Mouse (Mus musculus): ENCODE results near the gene Foxf1. TPM values are rescaled to one million over a fixed set of nuclear protein-coding genes. Genes with fewer than 3 reads are reported as not detected.
A peak's percentile ranks its signal among the peaks of the same experiment; 100 is the strongest.

Foxf1 gene
- polyA plus RNA-seq, 1 experiment from 2014 or later = 0.97 TPM

DNA sequence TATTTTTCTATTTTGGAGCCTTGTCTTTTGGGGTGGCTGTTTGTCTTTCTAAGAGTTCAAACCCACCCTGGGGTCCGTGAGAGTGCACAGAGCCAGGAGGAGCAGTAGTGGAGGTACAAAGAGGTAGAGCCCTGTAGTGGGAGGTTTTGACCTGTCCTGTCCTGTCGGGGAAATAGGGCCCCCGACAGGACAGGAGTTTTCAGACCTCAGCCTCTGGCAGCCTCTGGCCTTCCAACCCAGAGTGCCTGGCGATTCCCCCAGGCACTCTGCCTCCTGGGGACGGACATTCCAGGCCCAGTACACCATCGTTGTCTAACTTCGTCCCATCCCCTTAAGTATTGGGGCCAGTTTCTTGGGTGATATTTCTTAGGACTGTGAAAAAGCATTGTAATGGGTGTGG, 38.2 kb downstream of the Foxf1 start:
- H3K9me3 ChIP-seq (ENCODE audit: control insufficient read depth, low read length) = no peaks in the 10 kb centered on the region
- ATAC-seq (ENCODE audit: low FRiP score, low TSS enrichment) = no peak
- H3K4me3 ChIP-seq (replicated peaks; ENCODE audit: low read depth, low read length) = no peak overlapping the region
- no peak overlapping the region for H3K9ac ChIP-seq (replicated peaks; ENCODE audit: low read length)
- 1% methylated on average over 7 of the region's 7 CpGs for WGBS
- no peaks in the 10 kb centered on the region for H3K36me3 ChIP-seq (ENCODE audit: control insufficient read depth, insufficient read depth, low read length)
- no peaks in the 10 kb centered on the region for H3K4me1 ChIP-seq (ENCODE audit: control insufficient read depth, insufficient read depth, low read length)
- no peak overlapping the region for H3K27ac ChIP-seq (replicated peaks; ENCODE audit: low read depth, low read length)
- H3K27me3 ChIP-seq (ENCODE audit: control insufficient read depth, insufficient read depth, low read length) = peaks cover 98% of the 10 kb centered on the region
- H3K4me2 ChIP-seq (ENCODE audit: low read length) = no peak overlapping the region
- DNase-seq = no peak

DNA sequence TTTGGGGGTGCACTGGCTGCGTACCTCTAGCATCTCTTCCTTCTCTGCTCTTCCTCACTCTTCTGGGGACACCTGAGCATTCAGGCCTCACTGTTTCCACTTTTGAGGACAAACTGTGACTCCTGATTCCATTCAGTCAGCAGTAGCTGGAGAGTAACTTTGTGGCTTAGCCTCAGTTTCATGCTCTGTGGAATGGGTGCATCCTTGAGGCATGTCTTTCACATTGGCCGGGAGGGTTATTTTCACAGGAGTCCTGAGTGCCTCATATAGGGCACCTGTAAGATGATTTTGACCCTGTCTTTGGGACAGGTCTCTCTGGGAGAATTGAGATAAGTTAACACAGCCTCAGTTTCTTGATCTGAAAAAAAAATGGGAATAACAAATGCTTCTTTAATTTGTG, 38.9 kb downstream of the Foxf1 start:
- Histone ChIP-seq H3K4me3 (replicated peaks; ENCODE audit: low read depth, low read length) (no peak overlapping the region), H3K9me3 (ENCODE audit: control insufficient read depth, low read length) (no peaks in the 10 kb centered on the region), H3K9ac (replicated peaks; ENCODE audit: low read length) (no peak overlapping the region), H3K36me3 (ENCODE audit: control insufficient read depth, insufficient read depth, low read length) (no peaks in the 10 kb centered on the region), H3K27me3 (ENCODE audit: control insufficient read depth, insufficient read depth, low read length) (peaks cover 98% of the 10 kb centered on the region), H3K4me1 (ENCODE audit: control insufficient read depth, insufficient read depth, low read length) (no peaks in the 10 kb centered on the region; the same call in 1 of the 2 replicates), H3K27ac (replicated peaks; ENCODE audit: low read depth, low read length) (no peak overlapping the region), H3K4me2 (ENCODE audit: low read length) (no peak overlapping the region)
- ATAC-seq (ENCODE audit: low FRiP score, low TSS enrichment) (no peak), DNase-seq (no peak)
- 16% methylated on average over 2 of the region's 2 CpGs for WGBS

DNA sequence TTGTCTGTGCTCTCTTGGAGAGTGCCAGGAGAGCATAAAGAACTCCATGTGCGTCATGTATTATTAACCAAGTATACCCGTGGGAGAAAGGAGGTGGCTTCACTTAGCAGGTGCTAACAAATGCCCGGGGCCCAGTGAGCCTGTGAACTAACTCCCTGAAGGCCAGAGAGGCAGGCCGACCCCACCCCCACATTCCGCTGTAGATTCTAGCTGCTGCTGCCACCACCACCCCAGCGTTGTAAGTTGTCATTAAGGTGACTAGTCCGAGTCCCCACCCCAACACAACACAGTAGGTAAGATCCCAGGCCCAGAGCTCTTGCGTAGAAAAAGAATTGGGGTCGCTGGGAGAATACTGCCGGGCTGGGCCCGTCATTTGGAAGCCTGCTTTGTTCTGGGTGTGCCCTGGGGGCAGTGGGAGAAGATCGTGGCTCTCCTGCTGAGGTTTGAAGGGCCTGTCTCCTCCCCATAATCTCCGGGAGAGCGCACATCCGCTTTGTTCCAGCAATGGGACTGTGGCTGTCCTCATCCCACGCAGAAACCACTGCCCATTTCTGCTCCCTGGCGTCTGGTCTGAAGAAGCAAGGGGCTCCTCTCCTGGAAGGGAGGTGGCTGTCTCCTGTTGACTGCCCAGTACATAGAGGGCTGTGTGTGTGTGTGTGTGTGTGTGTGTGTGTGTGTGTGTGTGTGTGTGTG, 40.5 kb downstream of the Foxf1 start:
- 2% methylated on average over 17 of the region's 17 CpGs for WGBS
- DNase-seq (no peak), ATAC-seq (ENCODE audit: low FRiP score, low TSS enrichment) (no peak)
- peaks cover 4% of the 10 kb centered on the region; the same call in 1 of the 2 replicates for H3K4me1 ChIP-seq (ENCODE audit: control insufficient read depth, insufficient read depth, low read length)
- H3K9me3 ChIP-seq (ENCODE audit: control insufficient read depth, low read length) = no peaks in the 10 kb centered on the region
- H3K4me2 ChIP-seq (ENCODE audit: low read length) = no peak overlapping the region
- H3K36me3 ChIP-seq (ENCODE audit: control insufficient read depth, insufficient read depth, low read length) = no peaks in the 10 kb centered on the region
- H3K4me3 ChIP-seq (replicated peaks; ENCODE audit: low read depth, low read length) = no peak overlapping the region
- H3K27ac ChIP-seq (replicated peaks; ENCODE audit: low read depth, low read length) = no peak overlapping the region
- peaks cover 99% of the 10 kb centered on the region for H3K27me3 ChIP-seq (ENCODE audit: control insufficient read depth, insufficient read depth, low read length)
- no peak overlapping the region for H3K9ac ChIP-seq (replicated peaks; ENCODE audit: low read length)

DNA sequence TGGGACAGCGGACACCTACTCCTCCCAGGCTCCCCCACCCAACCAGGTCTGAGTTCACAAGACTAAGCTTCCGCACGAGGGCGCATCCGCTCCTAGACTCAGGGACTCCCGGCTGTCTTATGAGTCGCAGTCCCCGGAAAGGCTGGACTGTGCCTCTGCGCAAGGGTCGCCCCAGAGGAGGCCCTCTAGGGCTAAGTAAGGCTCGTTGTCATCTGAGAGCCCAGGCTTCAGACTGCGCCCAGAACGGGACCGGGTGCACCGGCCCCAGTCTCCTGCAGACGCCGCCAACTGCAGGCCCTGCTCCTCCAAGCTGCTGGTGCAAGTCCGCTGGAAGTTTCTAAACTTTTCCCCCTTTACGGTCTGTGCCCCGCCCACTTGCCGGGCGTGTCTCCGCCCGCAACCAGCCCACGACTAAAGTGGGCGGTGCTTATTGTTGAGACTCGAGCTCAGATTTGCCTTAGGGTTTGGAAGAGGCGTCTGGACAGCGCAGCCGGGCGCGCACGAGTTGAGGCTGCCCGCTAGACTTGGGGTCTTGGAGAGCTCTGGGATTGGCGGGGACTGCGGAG, 41.2 kb downstream of the Foxf1 start:
- no peak overlapping the region for H3K9ac ChIP-seq (replicated peaks; ENCODE audit: low read length)
- peaks cover 99% of the 10 kb centered on the region for H3K27me3 ChIP-seq (ENCODE audit: control insufficient read depth, insufficient read depth, low read length)
- H3K4me3 ChIP-seq (replicated peaks; ENCODE audit: low read depth, low read length) = 0 out of 2 replicates have a peak overlapping the region, but pooled peaks have one; percentile 3
- no peaks in the 10 kb centered on the region for H3K9me3 ChIP-seq (ENCODE audit: control insufficient read depth, low read length)
- no peak for ATAC-seq (ENCODE audit: low FRiP score, low TSS enrichment)
- peak overlapping the region; percentile 40 for H3K4me2 ChIP-seq (ENCODE audit: low read length)
- DNase-seq = peak; percentile 82
- under 1% methylated on average over 36 of the region's 36 CpGs for WGBS
- H3K36me3 ChIP-seq (ENCODE audit: control insufficient read depth, insufficient read depth, low read length) = no peaks in the 10 kb centered on the region
- peaks cover 4% of the 10 kb centered on the region; the same call in 1 of the 2 replicates for H3K4me1 ChIP-seq (ENCODE audit: control insufficient read depth, insufficient read depth, low read length)
- H3K27ac ChIP-seq (replicated peaks; ENCODE audit: low read depth, low read length) = no peak overlapping the region

DNA sequence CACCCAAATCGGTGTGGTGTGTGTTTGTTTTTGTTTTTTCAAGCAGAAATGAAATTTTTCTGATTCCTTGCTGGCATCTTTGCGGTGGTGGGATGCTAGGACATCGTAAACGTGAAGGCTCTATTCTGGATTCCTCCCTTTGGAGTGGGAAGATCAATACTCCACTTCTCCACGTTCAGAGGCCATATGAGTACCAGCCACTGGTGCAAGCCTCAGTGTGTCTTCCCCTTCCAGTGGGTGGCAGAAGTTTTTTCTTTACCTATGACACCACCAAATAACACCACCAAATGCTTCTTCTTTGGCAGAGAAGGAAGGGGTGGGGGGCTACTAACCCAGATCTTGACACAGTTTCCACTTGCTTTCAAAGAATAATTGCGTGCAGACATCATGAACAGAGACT, 42.0 kb downstream of the Foxf1 start:
- Histone ChIP-seq H3K9me3 (ENCODE audit: control insufficient read depth, low read length) (no peaks in the 10 kb centered on the region), H3K4me3 (replicated peaks; ENCODE audit: low read depth, low read length) (no peak overlapping the region), H3K27ac (replicated peaks; ENCODE audit: low read depth, low read length) (no peak overlapping the region), H3K4me1 (ENCODE audit: control insufficient read depth, insufficient read depth, low read length) (peaks cover 4% of the 10 kb centered on the region; the same call in 1 of the 2 replicates), H3K36me3 (ENCODE audit: control insufficient read depth, insufficient read depth, low read length) (no peaks in the 10 kb centered on the region), H3K27me3 (ENCODE audit: control insufficient read depth, insufficient read depth, low read length) (peaks cover 99% of the 10 kb centered on the region), H3K4me2 (ENCODE audit: low read length) (no peak overlapping the region), H3K9ac (replicated peaks; ENCODE audit: low read length) (no peak overlapping the region)
- ATAC-seq (ENCODE audit: low FRiP score, low TSS enrichment) = no peak
- WGBS = 5% methylated on average over 6 of the region's 6 CpGs
- DNase-seq = no peak

DNA sequence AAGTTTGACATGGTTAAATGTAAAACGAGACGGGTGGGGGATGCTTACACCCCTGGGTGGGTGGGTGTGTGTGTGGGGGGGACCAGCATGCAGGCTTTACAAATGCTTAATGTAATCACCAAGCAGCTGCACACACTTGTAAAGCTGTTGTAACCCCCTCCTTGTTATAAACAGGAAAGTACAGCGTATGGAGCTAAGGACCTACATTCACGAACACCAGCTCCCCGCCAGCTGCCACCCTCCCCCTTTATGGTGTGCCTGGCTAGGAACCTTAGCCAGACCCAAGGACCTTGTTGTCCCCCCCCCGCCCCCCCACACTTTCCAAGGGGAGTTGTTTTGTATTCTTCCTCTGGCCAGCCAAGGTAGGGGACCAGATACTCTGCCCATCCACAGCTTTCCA, 42.5 kb downstream of the Foxf1 start:
- H3K27ac ChIP-seq (replicated peaks; ENCODE audit: low read depth, low read length) = no peak overlapping the region
- 2% methylated on average over 6 of the region's 6 CpGs for WGBS
- ATAC-seq (ENCODE audit: low FRiP score, low TSS enrichment) = no peak

DNA sequence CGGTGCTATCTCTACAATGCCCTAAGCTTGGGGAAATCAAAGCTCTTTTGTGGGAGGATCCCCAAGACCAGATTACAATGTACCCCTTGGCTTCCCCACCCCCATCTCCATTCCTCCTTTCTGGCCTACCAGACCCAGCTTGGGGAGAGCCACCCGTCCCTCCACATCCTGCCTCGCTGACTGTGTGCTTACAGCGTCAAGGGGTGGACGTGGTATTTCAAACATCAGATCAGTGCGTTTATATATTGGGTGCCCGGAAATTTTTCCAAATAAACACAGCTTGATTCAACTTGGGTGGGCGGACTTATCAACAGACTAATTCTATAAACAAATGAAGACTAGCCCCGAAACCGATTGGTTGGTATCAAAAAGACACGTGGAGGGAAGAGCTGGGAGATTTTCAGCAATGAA, 43.1 kb downstream of the Foxf1 start:
- Histone ChIP-seq H3K36me3 (ENCODE audit: control insufficient read depth, insufficient read depth, low read length) (no peaks in the 10 kb centered on the region), H3K27me3 (ENCODE audit: control insufficient read depth, insufficient read depth, low read length) (peaks cover 93% of the 10 kb centered on the region), H3K9ac (replicated peaks; ENCODE audit: low read length) (no peak overlapping the region), H3K4me1 (ENCODE audit: control insufficient read depth, insufficient read depth, low read length) (peaks cover 4% of the 10 kb centered on the region; the same call in 1 of the 2 replicates), H3K4me2 (ENCODE audit: low read length) (no peak overlapping the region), H3K9me3 (ENCODE audit: control insufficient read depth, low read length) (no peaks in the 10 kb centered on the region), H3K27ac (replicated peaks; ENCODE audit: low read depth, low read length) (no peak overlapping the region), H3K4me3 (replicated peaks; ENCODE audit: low read depth, low read length) (no peak overlapping the region)
- ATAC-seq (ENCODE audit: low FRiP score, low TSS enrichment) (no peak), DNase-seq (no peak)
- WGBS = 2% methylated on average over 11 of the region's 11 CpGs

More for the DNA sequence above, 42.5 kb downstream of the Foxf1 start:
- Histone ChIP-seq H3K4me1 (ENCODE audit: control insufficient read depth, insufficient read depth, low read length) (peaks cover 4% of the 10 kb centered on the region; the same call in 1 of the 2 replicates), H3K4me2 (ENCODE audit: low read length) (no peak overlapping the region), H3K4me3 (replicated peaks; ENCODE audit: low read depth, low read length) (no peak overlapping the region), H3K9ac (replicated peaks; ENCODE audit: low read length) (no peak overlapping the region), H3K36me3 (ENCODE audit: control insufficient read depth, insufficient read depth, low read length) (no peaks in the 10 kb centered on the region), H3K9me3 (ENCODE audit: control insufficient read depth, low read length) (no peaks in the 10 kb centered on the region), H3K27me3 (ENCODE audit: control insufficient read depth, insufficient read depth, low read length) (peaks cover 95% of the 10 kb centered on the region)
- no peak for DNase-seq

DNA sequence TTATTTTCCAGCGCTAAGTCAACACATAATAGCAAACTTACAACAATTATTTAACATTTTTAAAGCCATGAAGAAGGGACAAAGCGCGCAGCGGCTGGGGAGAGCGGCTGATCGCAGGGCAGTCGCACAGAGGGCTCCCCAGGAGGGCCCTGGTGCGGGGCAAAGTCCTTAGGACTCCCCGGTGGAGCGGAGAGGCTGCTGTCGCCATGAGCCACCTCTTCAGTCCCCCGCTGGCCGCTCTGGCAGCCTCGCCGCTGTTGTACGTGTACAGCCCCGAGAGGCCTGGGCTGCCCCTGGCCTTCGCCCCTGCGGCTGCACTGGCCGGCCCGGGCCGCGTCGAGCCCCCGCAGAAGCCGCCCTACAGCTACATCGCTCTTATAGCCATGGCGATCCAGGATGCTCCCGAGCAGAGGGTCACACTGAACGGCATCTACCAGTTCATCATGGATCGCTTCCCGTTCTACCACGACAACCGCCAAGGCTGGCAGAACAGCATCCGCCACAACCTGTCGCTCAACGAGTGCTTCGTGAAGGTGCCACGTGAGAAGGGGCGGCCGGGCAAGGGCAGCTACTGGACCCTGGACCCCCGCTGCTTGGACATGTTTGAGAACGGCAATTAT, 43.7 kb downstream of the Foxf1 start, which contains the start of gene Foxl1:
Gene Foxl1 (plus strand): TSS at position 185 of the 620 bp plus-strand sequence.
- under 1% methylated on average over 43 of the region's 43 CpGs for WGBS
- peaks cover 4% of the 10 kb centered on the region; the same call in 1 of the 2 replicates for H3K4me1 ChIP-seq (ENCODE audit: control insufficient read depth, insufficient read depth, low read length)

More for the DNA sequence above, 43.7 kb downstream of the Foxf1 start, which contains the start of gene Foxl1:
- no peak within 1 kb of the TSS for H3K27ac ChIP-seq (replicated peaks; ENCODE audit: low read depth, low read length)
- DNase-seq = no peak
- H3K4me2 ChIP-seq (ENCODE audit: low read length) = peak within 1 kb of the TSS; percentile 29
- 0 out of 2 replicates have a peak within 1 kb of the TSS, but pooled peaks have one; percentile 5 for H3K4me3 ChIP-seq (replicated peaks; ENCODE audit: low read depth, low read length)
- no peaks in the 10 kb centered on the region for H3K9me3 ChIP-seq (ENCODE audit: control insufficient read depth, low read length)
- peaks cover 87% of the 10 kb centered on the region for H3K27me3 ChIP-seq (ENCODE audit: control insufficient read depth, insufficient read depth, low read length)
- H3K36me3 ChIP-seq (ENCODE audit: control insufficient read depth, insufficient read depth, low read length) = no peaks in the 10 kb centered on the region
- H3K9ac ChIP-seq (replicated peaks; ENCODE audit: low read length) = no peak within 1 kb of the TSS
- no peak for ATAC-seq (ENCODE audit: low FRiP score, low TSS enrichment)
